8 mouse cellular contexts compared by ENCODE assay signal in the genomic region with DNA sequence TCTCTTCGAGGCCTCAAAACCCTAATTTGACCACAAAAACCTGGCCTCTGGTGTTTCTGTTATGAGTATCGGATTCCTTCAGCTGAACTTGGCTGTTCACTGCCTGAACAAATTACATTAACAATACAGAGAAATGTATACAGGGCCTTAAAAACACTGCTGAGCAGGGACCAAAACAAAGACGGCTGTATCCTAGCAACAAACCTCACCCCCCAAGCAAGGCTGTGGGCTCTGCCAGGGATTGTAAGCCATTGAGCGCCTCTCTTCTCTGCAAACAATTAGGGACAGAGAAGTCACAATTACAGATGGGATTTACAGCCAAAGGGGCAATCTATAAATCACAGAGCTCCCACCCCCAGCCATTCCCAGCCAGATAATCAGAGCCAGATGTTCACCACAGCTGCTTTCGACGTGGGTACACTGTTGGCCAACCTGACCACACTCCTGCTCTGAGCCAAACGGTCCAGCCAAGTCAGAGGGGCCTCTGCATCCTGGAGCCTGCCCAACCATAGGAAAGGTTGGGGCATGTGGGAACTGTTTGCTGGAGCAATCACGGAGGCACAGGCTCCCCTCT.
A peak's percentile ranks its signal among the peaks of the same experiment; 100 is the strongest.
DNase-seq lines count a peak whose midpoint lies in the region; ATAC-seq and TF ChIP-seq lines count a peak whose summit lies in the region.

No protein-coding gene starts in this region.

- ATAC-seq in hindbrain, embryonic 15.5 days (ENCODE audit: low FRiP score, low read depth) = peak; percentile 92
- no peak for ATAC-seq in liver, postnatal 0 days

- no peak overlapping the region for H3K9ac ChIP-seq in hindbrain, embryonic 15.5 days
- no peak overlapping the region for H3K9ac ChIP-seq in liver, postnatal 0 days (replicated peaks)

- H3K27me3 ChIP-seq in cerebellum, adult 2 months (ENCODE audit: control insufficient read depth, insufficient read depth, low read length) = no peaks in the 10 kb centered on the region
- H3K27me3 ChIP-seq in hindbrain, embryonic 15.5 days = no peaks in the 10 kb centered on the region; the same call in 1 of the 2 replicates
- H3K27me3 ChIP-seq in liver, postnatal 0 days (ENCODE audit: insufficient read depth, low read length) = no peaks in the 10 kb centered on the region

- H3K4me1 ChIP-seq in cerebellum, adult 2 months (ENCODE audit: control insufficient read depth, insufficient read depth, low read length) = no peaks in the 10 kb centered on the region
- peaks cover 34% of the 10 kb centered on the region for H3K4me1 ChIP-seq in hindbrain, embryonic 15.5 days (replicated peaks)
- H3K4me1 ChIP-seq in liver, postnatal 0 days (ENCODE audit: insufficient read depth) = peaks cover 7% of the 10 kb centered on the region; the same call in 1 of the 2 replicates

- WGBS in cerebellum, adult 2 months = 11% methylated on average over 8 of the region's 8 CpGs
- WGBS in hindbrain, embryonic 15.5 days = 4% methylated on average over 8 of the region's 8 CpGs
- WGBS in liver, postnatal 0 days (ENCODE audit: insufficient replicate concordance) = 53% methylated on average over 8 of the region's 8 CpGs

- H3K27ac ChIP-seq in cerebellum, adult 2 months (ENCODE audit: insufficient read depth, low read length) = 0 out of 2 replicates have a peak overlapping the region, but pooled peaks have one; percentile 13
- H3K27ac ChIP-seq in hindbrain, embryonic 15.5 days (replicated peaks) = peak overlapping the region; percentile 71
- H3K27ac ChIP-seq in liver, postnatal 0 days (ENCODE audit: low read depth) = no peak overlapping the region

- no peak overlapping the region for H3K4me3 ChIP-seq in cerebellum, adult 2 months (replicated peaks; ENCODE audit: insufficient read depth, low read depth, low read length)
- no peak overlapping the region for H3K4me3 ChIP-seq in hindbrain, embryonic 15.5 days
- H3K4me3 ChIP-seq in liver, postnatal 0 days (ENCODE audit: low read depth, low read length) = no peak overlapping the region

- no peaks in the 10 kb centered on the region for H3K36me3 ChIP-seq in hindbrain, embryonic 15.5 days
- no peaks in the 10 kb centered on the region for H3K36me3 ChIP-seq in liver, postnatal 0 days (replicated peaks; ENCODE audit: insufficient read depth, low read length)

- H3K4me2 ChIP-seq in hindbrain, embryonic 15.5 days = no peak overlapping the region
- H3K4me2 ChIP-seq in liver, postnatal 0 days (ENCODE audit: low read depth, low read length) = no peak overlapping the region

- H3K9me3 ChIP-seq in hindbrain, embryonic 15.5 days = no peaks in the 10 kb centered on the region
- H3K9me3 ChIP-seq in liver, postnatal 0 days (ENCODE audit: low read length) = no peaks in the 10 kb centered on the region

- TF ChIP-seq POLR2A in cerebellum, adult 2 months (IDR thresholded peaks at IDR 0.05; ENCODE audit: borderline replicate concordance, insufficient read depth, low read length) = no peak

- peak in 1 of 2 experiments; percentile 9 for DNase-seq in cerebellum, adult 2 months
- DNase-seq in cerebellum, adult 18-20 months = no peak
- DNase-seq in embryo, embryonic 10 days (ENCODE audit: low spot score) = peak; percentile 84
- peak; percentile 19 for DNase-seq in lung, postnatal 14 days
- peak; percentile 54 for DNase-seq in telencephalon, adult 2 months (ENCODE audit: low read depth, low spot score)
- no peak for DNase-seq in cerebellum, adult 11 months
- no peak for DNase-seq in liver, postnatal 0 days

- TF ChIP-seq CTCF in cerebellum, adult 2 months (IDR thresholded peaks at IDR 0.05; ENCODE audit: borderline replicate concordance, insufficient read depth, low read depth, low read length) = no peak
- TF ChIP-seq CTCF in liver, postnatal 0 days (IDR thresholded peaks at IDR 0.05; ENCODE audit: low read depth) = no peak

- no peak for TF ChIP-seq EP300 in liver, postnatal 0 days (IDR thresholded peaks at IDR 0.05; ENCODE audit: low read depth)

Comparison
In these comparisons a context has a peak if more than half of its experiments do, and no peak if none do; other contexts are left out.
1. DNase-seq: peak in embryo, embryonic 10 days (single experiment), lung, postnatal 14 days (single experiment) and telencephalon, adult 2 months (single experiment); none in cerebellum, adult 18-20 months (0 of 2), cerebellum, adult 11 months (single experiment) and liver, postnatal 0 days (single experiment).